Mouse (Mus musculus) adrenal gland, adult 10 weeks (tissue): ENCODE data around the gene Swap70. TPM values are rescaled to one million over a fixed set of nuclear protein-coding genes. Genes with fewer than 3 reads are reported as not detected.

Source experiments
- polyA plus RNA-seq: library from polyadenylated mRNA; stranded (reverse); fragments of 350-450 nt; fragmentation: Illumina TruSeq; extraction: RNeasy Lipid Tissue Mini Kit (QIAGEN cat#74804); gene quantifications from one replicate; pipeline ENCODE4 v1.2.3, GENCODE M21; 2014; ENCODE audit warnings: low read depth, low replicate concordance

The Swap70 gene
- polyA plus RNA-seq, result 36.9 TPM

DNA sequence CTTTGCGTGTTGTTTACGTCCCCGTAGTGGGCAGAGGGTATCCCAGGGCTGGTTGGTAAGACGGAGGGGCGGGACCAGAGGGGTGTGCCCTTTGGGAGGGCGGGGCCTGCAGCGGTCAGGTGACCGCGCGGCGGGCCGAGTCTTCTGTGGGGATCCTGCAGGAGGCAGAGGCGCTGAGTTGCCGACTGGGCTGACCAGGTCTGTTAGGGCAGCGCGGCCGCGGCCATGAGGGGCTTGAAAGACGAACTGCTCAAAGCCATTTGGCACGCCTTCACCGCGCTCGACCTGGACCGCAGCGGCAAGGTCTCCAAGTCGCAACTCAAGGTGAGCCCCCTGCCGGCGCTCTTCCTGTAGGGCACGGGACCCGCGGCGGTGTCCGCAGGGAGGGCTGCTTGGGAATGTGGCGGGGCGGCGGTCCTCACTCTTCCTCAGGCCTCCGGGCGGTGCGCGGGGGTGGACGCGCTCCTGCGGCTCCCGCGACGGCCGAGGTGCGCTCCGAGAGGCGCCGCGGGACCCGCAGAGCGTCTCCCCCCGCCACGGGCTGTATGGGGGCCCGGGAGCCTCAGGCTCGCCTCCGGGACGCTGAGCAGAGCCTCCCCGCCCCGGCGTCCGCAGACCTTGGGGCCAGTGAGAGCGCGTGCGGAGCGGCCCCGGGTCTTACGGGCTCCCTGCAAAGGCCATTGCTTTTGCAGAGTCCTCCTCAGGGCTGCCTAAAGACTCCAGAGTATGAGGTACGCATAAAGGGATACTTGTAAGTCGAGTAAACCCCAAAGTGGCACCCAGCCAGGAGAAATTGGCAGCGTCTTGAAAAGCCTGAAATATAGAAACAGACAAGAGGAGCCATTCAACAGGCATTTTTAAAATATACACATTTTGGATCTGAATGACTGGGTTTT lies at the start of gene Swap70:
Gene Swap70, plus strand, starts transcription at position 126 of the 896 bp plus-strand sequence.

Other genes starting within 250 kb of the Swap70 start
- gene Tmem41b, start 234.8 kb upstream of the Swap70 start, polyA plus RNA-seq, result 118 TPM
- 291 TPM for gene Ipo7, start 203.4 kb upstream of the Swap70 start, polyA plus RNA-seq
- gene Zfp143, start 160.5 kb upstream of the Swap70 start, polyA plus RNA-seq, result 18.8 TPM
- gene Wee1, start 99.7 kb upstream of the Swap70 start, polyA plus RNA-seq, result 14.6 TPM